Mouse (Mus musculus) ES-Bruce4 (cell line): Measurements from ENCODE around the gene Atp6v0e2. TPM values are rescaled to one million over a fixed set of nuclear protein-coding genes. Genes with fewer than 3 reads are reported as not detected.
A peak's percentile ranks its signal among the peaks of the same experiment; 100 is the strongest.
"Not testable (repeated sequence)": the region's sequence is repeated elsewhere in the genome, so short reads cannot be mapped to it uniquely, and the experiment has no call there.

ENCODE experiments used
- H3K27ac ChIP-seq: 2 replicates; pipeline ENCODE4 v1.5.1; 2012; ENCODE audit warnings: low read length, inconsistent platforms; ENCODE audit not compliant: insufficient read depth
- H3K27me3 ChIP-seq: 2 replicates; pipeline ENCODE4 v1.6.1; 2012; ENCODE audit warnings: mild to moderate bottlenecking, low read length, inconsistent platforms; ENCODE audit not compliant: control insufficient read depth, poor library complexity, insufficient read depth, severe bottlenecking
- H3K36me3 ChIP-seq: 2 replicates; pipeline ENCODE4 v1.6.1; 2012; ENCODE audit warnings: inconsistent platforms, mild to moderate bottlenecking, low read length, moderate library complexity; ENCODE audit not compliant: control insufficient read depth, poor library complexity, insufficient read depth, severe bottlenecking
- H3K4me1 ChIP-seq: one replicate; pipeline ENCODE4 v1.8.1; 2011; ENCODE audit warnings: low read length; ENCODE audit not compliant: control insufficient read depth, insufficient read depth
- H3K4me3 ChIP-seq: 2 replicates; pipeline ENCODE4 v1.5.1; 2011; ENCODE audit warnings: low read depth, mild to moderate bottlenecking, low read length
- H3K9ac ChIP-seq: 2 replicates; pipeline ENCODE4 v1.6.1; 2012; ENCODE audit warnings: low read depth, mild to moderate bottlenecking, inconsistent platforms; ENCODE audit not compliant: poor library complexity, severe bottlenecking
- H3K9me3 ChIP-seq: replicated peaks from 2 replicates; pipeline ENCODE4 v1.6.1; 2012; ENCODE audit warnings: mild to moderate bottlenecking, low read length, inconsistent platforms; ENCODE audit not compliant: control insufficient read depth, poor library complexity, insufficient read depth, severe bottlenecking
- CTCF ChIP-seq: IDR thresholded peaks from one replicate; pipeline ENCODE4 v1.8.1; 2011; ENCODE audit warnings: low read depth, low read length
- EP300 ChIP-seq: IDR thresholded peaks from 2 replicates; pipeline ENCODE4 v1.6.1; 2011; ENCODE audit warnings: low read depth, low read length; ENCODE audit not compliant: insufficient read depth
- POLR2A ChIP-seq: IDR thresholded peaks from one replicate; pipeline ENCODE4 v1.8.1; 2011; ENCODE audit warnings: low read length; ENCODE audit not compliant: insufficient read depth
- polyA plus RNA-seq: library from polyadenylated mRNA; stranded (reverse); fragments of >200 nt; gene quantifications from 2 replicates; pipeline ENCODE4 v1.2.4, GENCODE M21; 2011; ENCODE audit warnings: low read depth; ENCODE audit not compliant: missing spikeins, insufficient read depth, insufficient read length

Gene Atp6v0e2
- polyA plus RNA-seq, 1 experiment: 16.9 TPM

- no peak overlapping the region for H3K27ac ChIP-seq
- no peak overlapping the region for H3K9ac ChIP-seq
- H3K9me3 ChIP-seq: 0 out of 2 replicates have a peak, but pooled peaks cover 2% of the 10 kb centered on the region
- H3K36me3 ChIP-seq: no peaks in the 10 kb centered on the region
- no peak overlapping the region for H3K4me3 ChIP-seq
- no peaks in the 10 kb centered on the region for H3K27me3 ChIP-seq
- TF ChIP-seq CTCF (no peak), POLR2A (no peak), EP300 (no peak)
- no peaks in the 10 kb centered on the region for H3K4me1 ChIP-seq
Measured at GRCm38 (mm10) chr6:48497521-48497920, 39.9 kb upstream of the Atp6v0e2 start.

- TF ChIP-seq POLR2A: no peak
- TF ChIP-seq EP300: no peak
- TF ChIP-seq CTCF: no peak
- no peak overlapping the region for H3K9ac ChIP-seq
- no peaks in the 10 kb centered on the region for H3K36me3 ChIP-seq
- H3K27me3 ChIP-seq: no peaks in the 10 kb centered on the region
- no peaks in the 10 kb centered on the region for H3K4me1 ChIP-seq
- H3K9me3 ChIP-seq: no peaks in the 10 kb centered on the region
- H3K27ac ChIP-seq: no peak overlapping the region
- H3K4me3 ChIP-seq: no peak overlapping the region
Measured at GRCm38 (mm10) chr6:48503847-48504240, 33.6 kb upstream of the Atp6v0e2 start.

GRCm38 (mm10) chr6:48504241-48504854 lies 33.1 kb upstream of the Atp6v0e2 start:
- Histone ChIP-seq H3K9ac (peak overlapping the region; percentile 15; the same call in 1 of the 2 replicates), H3K27me3 (no peaks in the 10 kb centered on the region), H3K36me3 (no peaks in the 10 kb centered on the region), H3K4me3 (peak overlapping the region; percentile 80), H3K9me3 (no peaks in the 10 kb centered on the region), H3K4me1 (no peaks in the 10 kb centered on the region), H3K27ac (no peak overlapping the region)
- TF ChIP-seq CTCF: no peak
- TF ChIP-seq EP300: no peak
- TF ChIP-seq POLR2A: peak; percentile 53

GRCm38 (mm10) chr6:48508087-48508486 lies 29.3 kb upstream of the Atp6v0e2 start:
- Histone ChIP-seq H3K9ac (no peak overlapping the region), H3K27ac (no peak overlapping the region), H3K4me3 (no peak overlapping the region), H3K36me3 (peaks cover 5% of the 10 kb centered on the region), H3K9me3 (no peaks in the 10 kb centered on the region), H3K27me3 (no peaks in the 10 kb centered on the region), H3K4me1 (no peaks in the 10 kb centered on the region)
- TF ChIP-seq EP300 (no peak), POLR2A (no peak), CTCF (no peak)

GRCm38 (mm10) chr6:48510426-48510825 lies 27.0 kb upstream of the Atp6v0e2 start:
- Histone ChIP-seq H3K36me3 (peaks cover 9% of the 10 kb centered on the region), H3K9me3 (no peaks in the 10 kb centered on the region), H3K27ac (no peak overlapping the region), H3K4me1 (no peaks in the 10 kb centered on the region), H3K9ac (no peak overlapping the region), H3K27me3 (no peaks in the 10 kb centered on the region), H3K4me3 (no peak overlapping the region)
- TF ChIP-seq CTCF (no peak), EP300 (no peak), POLR2A (no peak)

GRCm38 (mm10) chr6:48511861-48512260 lies 25.6 kb upstream of the Atp6v0e2 start:
- Histone ChIP-seq H3K27me3 (no peaks in the 10 kb centered on the region), H3K36me3 (peaks cover 9% of the 10 kb centered on the region), H3K4me1 (no peaks in the 10 kb centered on the region), H3K4me3 (no peak overlapping the region), H3K27ac (no peak overlapping the region), H3K9me3 (no peaks in the 10 kb centered on the region), H3K9ac (no peak overlapping the region)
- TF ChIP-seq EP300: no peak

GRCm38 (mm10) chr6:48524882-48525281 lies 12.5 kb upstream of the Atp6v0e2 start:
- H3K4me1 ChIP-seq, H3K36me3 ChIP-seq, H3K27me3 ChIP-seq, H3K4me3 ChIP-seq, H3K9me3 ChIP-seq, H3K9ac ChIP-seq, H3K27ac ChIP-seq: not testable (repeated sequence)
